Mouse (Mus musculus) lung, postnatal 0 days (tissue): ENCODE data around the gene Rdh12.

Source experiments
- CTCF ChIP-seq: IDR thresholded peaks from 2 replicates; pipeline ENCODE4 v1.5.1; 2016; ENCODE audit warnings: antibody characterized with exemption, mild to moderate bottlenecking
- EP300 ChIP-seq: IDR thresholded peaks from 2 replicates; pipeline ENCODE4 v1.6.1; 2016; ENCODE audit warnings: antibody characterized with exemption, mild to moderate bottlenecking, control low read depth

GRCm38 (mm10) chr12:79254975-79255374 lies 46.3 kb downstream of the Rdh12 start:
- TF ChIP-seq CTCF (no peak), EP300 (no peak)
